Mouse (Mus musculus): ENCODE measurements around the gene Zfp280d. TPM values are rescaled to one million over a fixed set of nuclear protein-coding genes. Genes with fewer than 3 reads are reported as not detected.
A peak's percentile ranks its signal among the peaks of the same experiment; 100 is the strongest.

Zfp280d gene
- polyA plus RNA-seq (2012; rRNA removed) = 1.2 and 2.4 TPM in 2 replicates

DNA sequence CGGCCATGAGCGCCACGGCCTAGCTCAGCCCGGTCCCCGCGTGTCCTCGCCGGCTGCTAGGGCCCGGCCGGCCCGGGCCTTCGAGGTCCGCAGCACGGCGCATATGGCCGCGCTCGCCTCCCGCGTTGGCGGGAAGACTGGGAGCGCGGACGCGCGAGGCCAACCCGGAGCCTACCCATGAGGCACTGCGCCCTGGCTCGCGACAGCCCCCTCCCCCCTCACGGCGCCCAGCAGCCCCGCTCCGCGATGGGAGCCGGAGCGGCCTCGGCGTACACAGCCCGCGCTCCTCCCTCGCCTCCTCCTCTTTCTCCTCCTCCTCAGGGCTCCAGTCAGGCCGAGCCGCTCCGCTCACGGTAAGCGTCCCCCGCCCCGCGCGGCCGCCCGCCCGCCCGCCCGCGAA, at the start of gene Zfp280d:
Gene Zfp280d (plus strand): TSS at position 184 of the 400 bp plus-strand sequence.
- Histone ChIP-seq H3K36me3 (ENCODE audit: control insufficient read depth, insufficient read depth, low read length) (no peaks in the 10 kb centered on the region), H3K27ac (ENCODE audit: insufficient read depth, low read depth, low read length) (peak within 1 kb of the TSS; percentile 69), H3K4me3 (ENCODE audit: low read depth, low read length) (peak within 1 kb of the TSS; percentile 82), H3K4me1 (ENCODE audit: control insufficient read depth, insufficient read depth, insufficient read length, low read length) (peaks cover 4% of the 10 kb centered on the region; the same call in 1 of the 2 replicates), H3K27me3 (ENCODE audit: control insufficient read depth, insufficient read depth, low read length) (no peaks in the 10 kb centered on the region)
- 2% methylated on average over 40 of the region's 57 CpGs for WGBS
- TF ChIP-seq POLR2A (IDR thresholded peaks at IDR 0.05; ENCODE audit: low read depth, low read length) (0 out of 2 replicates have a peak, but pooled peaks have one; percentile 13), CTCF (IDR thresholded peaks at IDR 0.05; ENCODE audit: extremely low read depth, insufficient read length, insufficient replicate concordance, low read depth, low read length) (no peak)

DNA sequence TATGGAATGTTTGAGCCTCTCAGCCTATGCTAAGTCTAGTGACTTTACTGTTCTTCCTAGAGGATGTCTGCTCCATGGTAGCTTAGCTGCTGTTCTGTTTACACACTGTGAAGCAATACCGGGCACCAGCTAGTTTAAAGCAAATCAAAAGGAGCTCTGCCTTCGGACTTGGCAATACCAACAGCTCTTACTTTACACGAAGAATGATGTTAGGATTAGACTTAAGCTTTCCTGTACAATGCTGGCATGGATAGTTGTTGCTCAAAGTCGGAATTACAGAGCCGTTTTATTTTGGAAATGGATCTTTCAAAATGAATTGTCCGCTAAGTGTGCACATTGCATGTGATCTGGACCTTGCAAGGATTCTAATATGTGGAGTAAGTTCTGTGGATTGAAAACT, 48.1 kb upstream of the Zfp280d start:
- 63% methylated on average over 6 of the region's 6 CpGs for WGBS

DNA sequence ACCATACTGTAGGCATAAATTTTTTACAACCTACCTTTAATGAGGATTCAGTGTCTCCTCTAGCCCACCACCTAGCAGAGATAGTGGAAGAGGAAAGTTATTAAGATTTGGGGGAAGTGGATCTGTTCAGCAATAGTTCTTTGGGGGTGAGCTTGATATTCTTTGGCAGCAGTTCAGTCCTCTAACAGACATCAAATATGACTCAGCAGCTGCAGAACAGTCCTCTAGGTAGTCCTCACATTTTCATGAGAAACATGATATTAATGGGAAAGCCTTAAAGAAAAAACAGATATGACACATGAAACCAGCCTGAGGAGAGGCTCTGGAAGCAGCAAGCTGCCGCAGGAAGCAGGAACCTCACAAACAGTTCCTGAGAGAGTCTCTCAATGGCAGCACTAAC, 22.0 kb upstream of the Zfp280d start:
- Histone ChIP-seq H3K4me3 (ENCODE audit: low read depth, low read length) (no peak overlapping the region), H3K27ac (ENCODE audit: insufficient read depth, low read depth, low read length) (no peak overlapping the region), H3K27me3 (ENCODE audit: control insufficient read depth, insufficient read depth, low read length) (no peaks in the 10 kb centered on the region), H3K36me3 (ENCODE audit: control insufficient read depth, insufficient read depth, low read length) (no peaks in the 10 kb centered on the region), H3K4me1 (ENCODE audit: control insufficient read depth, insufficient read depth, insufficient read length, low read length) (no peaks in the 10 kb centered on the region)
- WGBS = 86% methylated on average over 1 of the region's 1 CpGs
- TF ChIP-seq POLR2A (IDR thresholded peaks at IDR 0.05; ENCODE audit: low read depth, low read length) = no peak
- no peak for TF ChIP-seq CTCF (IDR thresholded peaks at IDR 0.05; ENCODE audit: extremely low read depth, insufficient read length, insufficient replicate concordance, low read depth, low read length)

More for the DNA sequence above, 48.1 kb upstream of the Zfp280d start:
- no peaks in the 10 kb centered on the region for H3K4me1 ChIP-seq (ENCODE audit: control insufficient read depth, insufficient read depth, insufficient read length, low read length)
- H3K36me3 ChIP-seq (ENCODE audit: control insufficient read depth, insufficient read depth, low read length) = no peaks in the 10 kb centered on the region
- no peak for TF ChIP-seq CTCF (IDR thresholded peaks at IDR 0.05; ENCODE audit: extremely low read depth, insufficient read length, insufficient replicate concordance, low read depth, low read length)
- TF ChIP-seq POLR2A (IDR thresholded peaks at IDR 0.05; ENCODE audit: low read depth, low read length) = no peak
- H3K27ac ChIP-seq (ENCODE audit: insufficient read depth, low read depth, low read length) = no peak overlapping the region
- no peaks in the 10 kb centered on the region for H3K27me3 ChIP-seq (ENCODE audit: control insufficient read depth, insufficient read depth, low read length)
- no peak overlapping the region for H3K4me3 ChIP-seq (ENCODE audit: low read depth, low read length)

DNA sequence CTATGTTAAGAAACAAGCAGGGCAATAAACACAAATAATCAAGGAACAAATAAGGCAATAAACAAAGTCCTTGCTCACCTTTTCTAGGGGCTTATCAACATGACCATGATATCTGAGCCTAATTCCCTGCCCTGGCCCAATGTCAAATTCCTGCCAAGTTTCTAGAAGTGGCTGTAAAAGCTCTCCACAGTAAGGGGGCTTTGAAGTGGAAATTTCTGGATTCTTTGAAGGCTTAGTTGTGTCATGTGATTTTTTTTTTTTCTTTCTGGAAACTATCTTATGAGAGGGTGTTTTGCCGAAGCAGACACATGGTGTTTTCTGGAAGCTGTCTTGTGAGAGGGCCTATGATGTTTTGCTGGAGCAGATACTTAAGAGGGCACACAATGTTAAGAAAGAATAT, 19.4 kb upstream of the Zfp280d start:
- Histone ChIP-seq H3K27me3 (ENCODE audit: control insufficient read depth, insufficient read depth, low read length) (no peaks in the 10 kb centered on the region), H3K4me3 (ENCODE audit: low read depth, low read length) (no peak overlapping the region), H3K27ac (ENCODE audit: insufficient read depth, low read depth, low read length) (no peak overlapping the region), H3K36me3 (ENCODE audit: control insufficient read depth, insufficient read depth, low read length) (no peaks in the 10 kb centered on the region), H3K4me1 (ENCODE audit: control insufficient read depth, insufficient read depth, insufficient read length, low read length) (no peaks in the 10 kb centered on the region; the same call in 1 of the 2 replicates)
- 84% methylated on average over 1 of the region's 1 CpGs for WGBS
- no peak for TF ChIP-seq CTCF (IDR thresholded peaks at IDR 0.05; ENCODE audit: extremely low read depth, insufficient read length, insufficient replicate concordance, low read depth, low read length)
- no peak for TF ChIP-seq POLR2A (IDR thresholded peaks at IDR 0.05; ENCODE audit: low read depth, low read length)

- no peaks in the 10 kb centered on the region; the same call in 1 of the 2 replicates for H3K4me1 ChIP-seq (ENCODE audit: control insufficient read depth, insufficient read depth, insufficient read length, low read length)
- H3K27ac ChIP-seq (ENCODE audit: insufficient read depth, low read depth, low read length) = no peak overlapping the region
- H3K27me3 ChIP-seq (ENCODE audit: control insufficient read depth, insufficient read depth, low read length) = no peaks in the 10 kb centered on the region
- WGBS = 65% methylated on average over 3 of the region's 3 CpGs
- no peaks in the 10 kb centered on the region for H3K36me3 ChIP-seq (ENCODE audit: control insufficient read depth, insufficient read depth, low read length)
- H3K4me3 ChIP-seq (ENCODE audit: low read depth, low read length) = no peak overlapping the region
- no peak for TF ChIP-seq CTCF (IDR thresholded peaks at IDR 0.05; ENCODE audit: extremely low read depth, insufficient read length, insufficient replicate concordance, low read depth, low read length)
- TF ChIP-seq POLR2A (IDR thresholded peaks at IDR 0.05; ENCODE audit: low read depth, low read length) = no peak
These were observed 18.0 kb upstream of the Zfp280d start for GRCm38 (mm10) chr9:72256646-72257045.

DNA sequence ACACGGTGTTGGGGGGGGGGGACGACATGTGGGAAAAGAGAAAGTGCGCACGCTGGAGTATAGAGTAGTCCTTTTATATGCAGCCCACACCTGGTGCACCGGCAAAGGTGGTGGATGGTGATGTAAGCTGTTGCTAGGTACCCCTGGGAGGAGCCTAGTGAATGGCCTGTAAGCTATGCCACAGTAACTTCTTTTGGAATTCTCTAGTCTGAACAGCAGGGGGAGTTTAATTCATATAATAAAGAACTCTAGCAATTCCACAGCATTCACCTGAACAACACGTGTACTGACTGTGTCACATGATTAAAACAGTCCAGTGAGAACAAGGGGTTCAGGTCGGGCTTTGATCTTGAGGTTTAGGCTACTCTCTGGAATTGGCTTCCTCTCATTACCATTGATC, 14.3 kb upstream of the Zfp280d start:
- TF ChIP-seq POLR2A (IDR thresholded peaks at IDR 0.05; ENCODE audit: low read depth, low read length) (no peak), CTCF (IDR thresholded peaks at IDR 0.05; ENCODE audit: extremely low read depth, insufficient read length, insufficient replicate concordance, low read depth, low read length) (no peak)
- Histone ChIP-seq H3K27me3 (ENCODE audit: control insufficient read depth, insufficient read depth, low read length) (no peaks in the 10 kb centered on the region), H3K36me3 (ENCODE audit: control insufficient read depth, insufficient read depth, low read length) (no peaks in the 10 kb centered on the region), H3K27ac (ENCODE audit: insufficient read depth, low read depth, low read length) (no peak overlapping the region), H3K4me1 (ENCODE audit: control insufficient read depth, insufficient read depth, insufficient read length, low read length) (no peaks in the 10 kb centered on the region; the same call in 1 of the 2 replicates), H3K4me3 (ENCODE audit: low read depth, low read length) (no peak overlapping the region)
- WGBS = 11% methylated on average over 7 of the region's 7 CpGs

GRCm38 (mm10) chr9:72264859-72265258, 9.8 kb upstream of the Zfp280d start:
- Histone ChIP-seq H3K36me3 (ENCODE audit: control insufficient read depth, insufficient read depth, low read length) (no peaks in the 10 kb centered on the region), H3K4me1 (ENCODE audit: control insufficient read depth, insufficient read depth, insufficient read length, low read length) (no peaks in the 10 kb centered on the region; the same call in 1 of the 2 replicates), H3K4me3 (ENCODE audit: low read depth, low read length) (no peak overlapping the region), H3K27me3 (ENCODE audit: control insufficient read depth, insufficient read depth, low read length) (no peaks in the 10 kb centered on the region), H3K27ac (ENCODE audit: insufficient read depth, low read depth, low read length) (no peak overlapping the region)
- no peak for TF ChIP-seq CTCF (IDR thresholded peaks at IDR 0.05; ENCODE audit: extremely low read depth, insufficient read length, insufficient replicate concordance, low read depth, low read length)
- WGBS = 75% methylated on average over 3 of the region's 3 CpGs
